ENCODE assay signal across 8 mouse cellular contexts in genomic region chr2:152693233-152693632, GRCm38 (mm10). TPM values are rescaled to one million over a fixed set of nuclear protein-coding genes. Genes with fewer than 3 reads are reported as not detected.
DNase-seq lines count a peak whose midpoint lies in the region; ATAC-seq and TF ChIP-seq lines count a peak whose summit lies in the region.

No protein-coding gene starts in this region.

- no peak for TF ChIP-seq POLR2A in thymus, adult 2 months (IDR thresholded peaks at IDR 0.05; ENCODE audit: control insufficient read depth, extremely low read depth, insufficient read depth, low read length, poor library complexity)

- 0 out of 2 replicates have a peak, but pooled peaks cover 2% of the 10 kb centered on the region for H3K4me1 ChIP-seq in thymus, adult 2 months (replicated peaks; ENCODE audit: control insufficient read depth, insufficient read depth, low read length)
- H3K4me1 ChIP-seq in hindbrain, embryonic 15.5 days (replicated peaks), result peaks cover 21% of the 10 kb centered on the region
- H3K4me1 ChIP-seq in limb, embryonic 12.5 days (replicated peaks), result peaks cover 17% of the 10 kb centered on the region
- H3K4me1 ChIP-seq in midbrain, embryonic 12.5 days, result 0 out of 2 replicates have a peak, but pooled peaks cover 5% of the 10 kb centered on the region

- no peaks in the 10 kb centered on the region for H3K9me3 ChIP-seq in hindbrain, embryonic 15.5 days
- H3K9me3 ChIP-seq in limb, embryonic 12.5 days, result no peaks in the 10 kb centered on the region
- no peaks in the 10 kb centered on the region for H3K9me3 ChIP-seq in midbrain, embryonic 12.5 days

- peak overlapping the region; percentile 6; the same call in 1 of the 2 replicates for H3K9ac ChIP-seq in hindbrain, embryonic 15.5 days
- no peak overlapping the region for H3K9ac ChIP-seq in limb, embryonic 12.5 days (replicated peaks)
- H3K9ac ChIP-seq in midbrain, embryonic 12.5 days (replicated peaks), result peak overlapping the region; percentile 26; the same call in 1 of the 2 replicates

- TF ChIP-seq CTCF in thymus, adult 2 months (IDR thresholded peaks at IDR 0.05; ENCODE audit: borderline replicate concordance, control insufficient read depth, extremely low read depth, insufficient read depth, low read length, poor library complexity), result peak; percentile 93; the same call in 1 of the 2 replicates

- peaks cover 61% of the 10 kb centered on the region for H3K36me3 ChIP-seq in thymus, adult 2 months (ENCODE audit: control insufficient read depth, insufficient read depth, low read length)
- peaks cover 27% of the 10 kb centered on the region for H3K36me3 ChIP-seq in hindbrain, embryonic 15.5 days
- peaks cover 83% of the 10 kb centered on the region for H3K36me3 ChIP-seq in limb, embryonic 12.5 days
- peaks cover 66% of the 10 kb centered on the region for H3K36me3 ChIP-seq in midbrain, embryonic 12.5 days

- no peak overlapping the region for H3K4me3 ChIP-seq in thymus, adult 2 months (ENCODE audit: control insufficient read depth, insufficient read depth, low read length)
- peak overlapping the region; percentile 16; the same call in 1 of the 2 replicates for H3K4me3 ChIP-seq in hindbrain, embryonic 15.5 days
- H3K4me3 ChIP-seq in limb, embryonic 12.5 days (replicated peaks), result no peak overlapping the region
- peak overlapping the region; percentile 15; the same call in 1 of the 2 replicates for H3K4me3 ChIP-seq in midbrain, embryonic 12.5 days

- H3K4me2 ChIP-seq in hindbrain, embryonic 15.5 days, result peak overlapping the region; percentile 43
- H3K4me2 ChIP-seq in limb, embryonic 12.5 days, result peak overlapping the region; percentile 44
- H3K4me2 ChIP-seq in midbrain, embryonic 12.5 days (replicated peaks), result peak overlapping the region; percentile 40

- WGBS in thymus, adult 2 months, result 24% methylated on average over 9 of the region's 9 CpGs
- 16% methylated on average over 9 of the region's 9 CpGs for WGBS in hindbrain, embryonic 15.5 days
- 21% methylated on average over 9 of the region's 9 CpGs for WGBS in limb, embryonic 12.5 days
- WGBS in midbrain, embryonic 12.5 days, result 29% methylated on average over 9 of the region's 9 CpGs

- no peaks in the 10 kb centered on the region for H3K27me3 ChIP-seq in thymus, adult 2 months (ENCODE audit: control insufficient read depth, insufficient read depth, low read length)
- H3K27me3 ChIP-seq in hindbrain, embryonic 15.5 days, result no peaks in the 10 kb centered on the region
- H3K27me3 ChIP-seq in limb, embryonic 12.5 days, result no peaks in the 10 kb centered on the region
- no peaks in the 10 kb centered on the region for H3K27me3 ChIP-seq in midbrain, embryonic 12.5 days

- no peak overlapping the region for H3K27ac ChIP-seq in thymus, adult 2 months (ENCODE audit: control insufficient read depth, insufficient read depth, low read length)
- 0 out of 2 replicates have a peak overlapping the region, but pooled peaks have one; percentile 17 for H3K27ac ChIP-seq in hindbrain, embryonic 15.5 days (replicated peaks)
- 0 out of 2 replicates have a peak overlapping the region, but pooled peaks have one; percentile 62 for H3K27ac ChIP-seq in limb, embryonic 12.5 days
- H3K27ac ChIP-seq in midbrain, embryonic 12.5 days (replicated peaks), result peak overlapping the region; percentile 36; the same call in 1 of the 2 replicates

- ATAC-seq in hindbrain, embryonic 15.5 days (ENCODE audit: low FRiP score, low read depth), result peak; percentile 29; the same call in 1 of the 2 replicates
- peak; percentile 63 for ATAC-seq in limb, embryonic 12.5 days (ENCODE audit: insufficient number of reproducible peaks, insufficient read depth, low FRiP score, low TSS enrichment, low read depth)
- ATAC-seq in midbrain, embryonic 12.5 days (ENCODE audit: low FRiP score, low read depth), result peak; percentile 24; the same call in 1 of the 2 replicates

- DNase-seq in thymus, adult 2 months, result peak; percentile 66
- DNase-seq in thymus, adult 18-20 months, result no peak
- DNase-seq in cerebellum, adult 9-11 months, result peak; percentile 72
- peak; percentile 83 for DNase-seq in forelimb bud, embryonic 11.5 days (ENCODE audit: low read depth, low spot score)
- peak; percentile 64 to 80 for DNase-seq in spleen, postnatal 10 days (ENCODE audit: low spot score in 2 of 2)

RNA-seq across cellular contexts. Expression of gene Mcts2, which starts 6.4 kb away (rescaled TPM):
- polyA plus RNA-seq in thymus, adult 2 months (2012; rRNA removed), result 4.2 and 4.4 TPM in 2 replicates
- 32.6 and 37.3 TPM in 2 replicates for polyA plus RNA-seq in hindbrain, embryonic 15.5 days (2015; fragmentation: Nextera tagmentation; extraction: Ambion mirVana)
- polyA plus RNA-seq in limb, embryonic 12.5 days (2016; fragmentation: Nextera tagmentation; extraction: Ambion mirVana), result 36.3 and 39.2 TPM in 2 replicates
- 38.4 and 39.6 TPM in 2 replicates for polyA plus RNA-seq in midbrain, embryonic 12.5 days (2016; fragmentation: Nextera tagmentation; extraction: Ambion mirVana)

RNA-seq across cellular contexts. Expression of gene H13, which starts 24.0 kb away (rescaled TPM):
- 270 and 324 TPM in 2 replicates for polyA plus RNA-seq in thymus, adult 2 months (2012; rRNA removed)
- polyA plus RNA-seq in hindbrain, embryonic 15.5 days (2015; fragmentation: Nextera tagmentation; extraction: Ambion mirVana), result 166 and 177 TPM in 2 replicates
- 129 and 135 TPM in 2 replicates for polyA plus RNA-seq in limb, embryonic 12.5 days (2016; fragmentation: Nextera tagmentation; extraction: Ambion mirVana)
- 142 and 147 TPM in 2 replicates for polyA plus RNA-seq in midbrain, embryonic 12.5 days (2016; fragmentation: Nextera tagmentation; extraction: Ambion mirVana)

RNA-seq across cellular contexts. Expression of gene Id1, which starts 42.8 kb away (rescaled TPM):
- 54.6 and 66.4 TPM in 2 replicates for polyA plus RNA-seq in thymus, adult 2 months (2012; rRNA removed)
- 55.3 and 57.5 TPM in 2 replicates for polyA plus RNA-seq in hindbrain, embryonic 15.5 days (2015; fragmentation: Nextera tagmentation; extraction: Ambion mirVana)
- 299 and 330 TPM in 2 replicates for polyA plus RNA-seq in limb, embryonic 12.5 days (2016; fragmentation: Nextera tagmentation; extraction: Ambion mirVana)
- polyA plus RNA-seq in midbrain, embryonic 12.5 days (2016; fragmentation: Nextera tagmentation; extraction: Ambion mirVana), result 65.1 and 69.6 TPM in 2 replicates

Comparison
In these comparisons a context has a peak if more than half of its experiments do, and no peak if none do; other contexts are left out.
1. DNase-seq: peak in thymus, adult 2 months (single experiment), cerebellum, adult 9-11 months (single experiment), forelimb bud, embryonic 11.5 days (single experiment) and spleen, postnatal 10 days (2 of 2); none in thymus, adult 18-20 months (0 of 2).
2. H3K4me3 ChIP-seq: peak in hindbrain, embryonic 15.5 days (single experiment) and midbrain, embryonic 12.5 days (single experiment); none in thymus, adult 2 months (single experiment) and limb, embryonic 12.5 days (single experiment).
3. Peak in every context shown above with its lines, with median percentiles within 50 percentile points of each other: ATAC-seq and H3K4me2 ChIP-seq.